In genomic region chr17:37270702-37271092, GRCm38 (mm10) we compare ENCODE assay signal across 9 mouse cellular contexts. TPM values are rescaled to one million over a fixed set of nuclear protein-coding genes. Genes with fewer than 3 reads are reported as not detected.
A peak's percentile ranks its signal among the peaks of the same experiment; 100 is the strongest.
DNase-seq lines count a peak whose midpoint lies in the region; ATAC-seq and TF ChIP-seq lines count a peak whose summit lies in the region.
"Had no signal": no experiment of that assay in that cellular context is flagged by ENCODE, and none has a peak within 500 bp of the region (broad histone marks: within the 10 kb centered on the region; RNA-seq: fewer than 3 reads in every experiment).

No protein-coding gene starts in this region.

- H3ac ChIP-seq in C2C12 (ENCODE audit: control insufficient read depth, insufficient read length, low read depth): no peak overlapping the region

- WGBS in macrophage (ENCODE audit: missing documents): 4% methylated on average over 8 of the region's 8 CpGs
- 6% methylated on average over 8 of the region's 8 CpGs for WGBS in spleen, adult 2 months

- H3K4me3 ChIP-seq in C2C12 (ENCODE audit: insufficient read depth, poor library complexity, severe bottlenecking) (peak overlapping the region; percentile 31), macrophage (ENCODE audit: inconsistent target) (peak overlapping the region; percentile 96)
- H3K4me3 ChIP-seq in spleen, adult 2 months (ENCODE audit: extremely low read depth, insufficient read depth, insufficient read length): peak overlapping the region; percentile 78

- peaks cover 17% of the 10 kb centered on the region; the same call in 1 of the 2 replicates for H3K4me1 ChIP-seq in spleen, adult 2 months (ENCODE audit: control insufficient read depth, insufficient read depth, insufficient read length)

- peak; percentile 54 for ATAC-seq in erythroid progenitor cell, adult 5-6 weeks (replicated peaks; ENCODE audit: low FRiP score, poor library complexity, severe bottlenecking)

- H3K79me3 ChIP-seq in C2C12 (ENCODE audit: low read depth): no peaks in the 10 kb centered on the region

- no peak for TF ChIP-seq CTCF in C2C12 (IDR thresholded peaks at IDR 0.05; ENCODE audit: control insufficient read depth, insufficient read depth, insufficient read length)
- no peak for TF ChIP-seq CTCF in spleen, adult 2 months (IDR thresholded peaks at IDR 0.05; ENCODE audit: extremely low read depth, insufficient read depth, insufficient read length, insufficient replicate concordance)

- no peaks in the 10 kb centered on the region for H3K79me2 ChIP-seq in C2C12 (ENCODE audit: control insufficient read depth, insufficient read depth)
- peaks cover 44% of the 10 kb centered on the region; the same call in 1 of the 2 replicates for H3K79me2 ChIP-seq in macrophage (ENCODE audit: inconsistent target)

- intact Hi-C loops in heart, postnatal 14 days (cut with DNase I): no loop called here

- no peaks in the 10 kb centered on the region for H3K27me3 ChIP-seq in C2C12 (ENCODE audit: control insufficient read depth, insufficient read depth, insufficient read length)
- no peaks in the 10 kb centered on the region for H3K27me3 ChIP-seq in spleen, adult 2 months (ENCODE audit: control insufficient read depth, insufficient read depth, low read length)

- DNase-seq in Muller cell, postnatal 12 days (ENCODE audit: inconsistent ontology term): peak; percentile 47
- DNase-seq in heart, postnatal 14 days: peak; percentile 36 to 47
- peak; percentile 65 to 69 for DNase-seq in kidney, postnatal 36 days
- peak; percentile 69 to 74 for DNase-seq in spleen, adult 2 months (ENCODE audit: low read depth in 1 of 2, low spot score in 2 of 2)
- DNase-seq in yolk sac, embryonic 10.5 days (ENCODE audit: low spot score): no peak

- H3K36me3 ChIP-seq in C2C12 (ENCODE audit: control insufficient read depth, insufficient read depth): no peaks in the 10 kb centered on the region
- H3K36me3 ChIP-seq in macrophage (ENCODE audit: inconsistent target): peaks cover 18% of the 10 kb centered on the region; the same call in 1 of the 2 replicates
- peaks cover 14% of the 10 kb centered on the region for H3K36me3 ChIP-seq in spleen, adult 2 months (ENCODE audit: control insufficient read depth, insufficient read depth, low read length)

- H3K27ac ChIP-seq in macrophage: peak overlapping the region; percentile 91
- H3K27ac ChIP-seq in spleen, adult 2 months (ENCODE audit: insufficient read depth, low read length): peak overlapping the region; percentile 93

- peak; percentile 29; the same call in 1 of the 2 replicates for TF ChIP-seq POLR2A in spleen, adult 2 months (IDR thresholded peaks at IDR 0.05; ENCODE audit: low read depth, low read length)

TF ChIP-seq in C2C12, 6 proteins besides CTCF, POLR2A, EP300 and RAD21:
- TF ChIP-seq CEBPB (IDR thresholded peaks at IDR 0.05; ENCODE audit: low read depth) (no peak), MYOG (IDR thresholded peaks at IDR 0.05; ENCODE audit: control insufficient read depth, extremely low read depth, insufficient read length) (no peak), USF1 (IDR thresholded peaks at IDR 0.05; ENCODE audit: low read depth) (no peak), MAX (IDR thresholded peaks at IDR 0.05) (no peak), MYOD1 (IDR thresholded peaks at IDR 0.05; ENCODE audit: control insufficient read depth, insufficient read length, low read depth) (no peak), FOSL1 (IDR thresholded peaks at IDR 0.05; ENCODE audit: insufficient read depth, low read length, poor library complexity, severe bottlenecking) (no peak)

RNA-seq across cellular contexts. Expression of gene H2-M3, which starts 0.7 kb away (rescaled TPM):
- polyA plus RNA-seq in C2C12 (2012; fragmentation: generic; extraction: Trizol): 2.0 TPM
- 1.3 TPM in 1 of 2 replicates, not detected in the other for total RNA-seq in erythroid progenitor cell, adult 5-6 weeks (2015; ENCODE audit: low replicate concordance)
- 5.3 and 6.8 TPM in 2 replicates for total RNA-seq in erythroid progenitor cell, adult 5-6 weeks (2017; ENCODE audit: low replicate concordance)
- total RNA-seq in heart, postnatal 14 days (2021): 1 to 10 TPM; 2.3 to 2.4 TPM
- 100 to 1,000 TPM in 7 of 26 experiments, 10 to 100 TPM in 19; 36.2 to 133 (median 81.0) TPM for total RNA-seq in macrophage (2018; cell fraction: chromatin; rRNA removed)
- 100 to 1,000 TPM in 13 of 26 experiments, 10 to 100 TPM in 13; 39.4 to 139 (median 82.6) TPM for total RNA-seq in macrophage (2018; cell fraction: cytosol; rRNA removed)
- 100 to 1,000 TPM in 16 of 26 experiments, 10 to 100 TPM in 10; 52.3 to 210 (median 111) TPM for total RNA-seq in macrophage (2018; cell fraction: nucleus; rRNA removed)
- 27.9 to 59.9 TPM (median 48.4 TPM) in 3 replicates for polyA plus RNA-seq in macrophage (2018)
- 27.0 and 27.4 TPM in 2 replicates for polyA plus RNA-seq in spleen, adult 2 months (2012; rRNA removed)

RNA-seq across cellular contexts. Expression of gene Olfr98, which starts 7.1 kb away (rescaled TPM):
- polyA plus RNA-seq in C2C12 (2012; fragmentation: generic; extraction: Trizol) (not detected), macrophage (2018) (not detected in 3 replicates)
- not detected in 2 replicates for total RNA-seq in erythroid progenitor cell, adult 5-6 weeks (2015; ENCODE audit: low replicate concordance)
- total RNA-seq in erythroid progenitor cell, adult 5-6 weeks (2017; ENCODE audit: low replicate concordance): not detected in 2 replicates
- not detected for total RNA-seq in heart, postnatal 14 days (2021)
- not detected for total RNA-seq in macrophage (2018; cell fraction: chromatin; rRNA removed)
- not detected for total RNA-seq in macrophage (2018; cell fraction: cytosol; rRNA removed)
- total RNA-seq in macrophage (2018; cell fraction: nucleus; rRNA removed): not detected
- polyA plus RNA-seq in spleen, adult 2 months (2012; rRNA removed): not detected in 2 replicates
- polyA plus RNA-seq: gonadal fat pad, adult 2 months had no signal

RNA-seq across cellular contexts. Expression of gene Olfr99, which starts 12.6 kb away (rescaled TPM):
- polyA plus RNA-seq in C2C12 (2012; fragmentation: generic; extraction: Trizol): not detected
- total RNA-seq in erythroid progenitor cell, adult 5-6 weeks (2015; ENCODE audit: low replicate concordance): not detected in 2 replicates
- total RNA-seq in erythroid progenitor cell, adult 5-6 weeks (2017; ENCODE audit: low replicate concordance): not detected in 2 replicates
- total RNA-seq in heart, postnatal 14 days (2021): not detected
- total RNA-seq in macrophage (2018; cell fraction: chromatin; rRNA removed): 1 to 10 TPM in 1 of 26 experiments, not detected in 25; 1.1 TPM
- total RNA-seq in macrophage (2018; cell fraction: cytosol; rRNA removed): under 1 TPM in 1 of 26 experiments, not detected in 25; 0.14 TPM
- not detected for total RNA-seq in macrophage (2018; cell fraction: nucleus; rRNA removed)
- polyA plus RNA-seq in macrophage (2018): not detected in 3 replicates
- polyA plus RNA-seq in spleen, adult 2 months (2012; rRNA removed): not detected in 2 replicates
- polyA plus RNA-seq: gonadal fat pad, adult 2 months had no signal

RNA-seq across cellular contexts. Expression of gene Olfr101, which starts 33.4 kb away (rescaled TPM):
- polyA plus RNA-seq in C2C12 (2012; fragmentation: generic; extraction: Trizol) (not detected), macrophage (2018) (not detected in 3 replicates)
- total RNA-seq in erythroid progenitor cell, adult 5-6 weeks (2015; ENCODE audit: low replicate concordance): not detected in 2 replicates
- not detected in 2 replicates for total RNA-seq in erythroid progenitor cell, adult 5-6 weeks (2017; ENCODE audit: low replicate concordance)
- total RNA-seq in heart, postnatal 14 days (2021): not detected
- total RNA-seq in macrophage (2018; cell fraction: chromatin; rRNA removed): not detected
- total RNA-seq in macrophage (2018; cell fraction: cytosol; rRNA removed): not detected
- total RNA-seq in macrophage (2018; cell fraction: nucleus; rRNA removed): not detected
- polyA plus RNA-seq in spleen, adult 2 months (2012; rRNA removed): not detected in 2 replicates
- polyA plus RNA-seq: gonadal fat pad, adult 2 months had no signal

RNA-seq across cellular contexts. Expression of gene Olfr97, which starts 33.6 kb away (rescaled TPM):
- not detected for polyA plus RNA-seq in C2C12 (2012; fragmentation: generic; extraction: Trizol)
- total RNA-seq in erythroid progenitor cell, adult 5-6 weeks (2015; ENCODE audit: low replicate concordance): not detected in 2 replicates
- not detected in 2 replicates for total RNA-seq in erythroid progenitor cell, adult 5-6 weeks (2017; ENCODE audit: low replicate concordance)
- total RNA-seq in heart, postnatal 14 days (2021): not detected
- total RNA-seq in macrophage (2018; cell fraction: chromatin; rRNA removed): not detected
- total RNA-seq in macrophage (2018; cell fraction: cytosol; rRNA removed): not detected
- total RNA-seq in macrophage (2018; cell fraction: nucleus; rRNA removed): not detected
- not detected in 3 replicates for polyA plus RNA-seq in macrophage (2018)
- polyA plus RNA-seq in spleen, adult 2 months (2012; rRNA removed): not detected in 2 replicates
- polyA plus RNA-seq: gonadal fat pad, adult 2 months had no signal

Comparison
In these comparisons a context has a peak if more than half of its experiments do, and no peak if none do; other contexts are left out.
1. H3K4me3 ChIP-seq: peak in every context shown above with its lines; median percentile 96 in macrophage; 78 in spleen, adult 2 months; 31 in C2C12.